Mouse (Mus musculus) limb, embryonic 11.5 days (tissue): ENCODE results near the gene Rbfox1. TPM values are rescaled to one million over a fixed set of nuclear protein-coding genes. Genes with fewer than 3 reads are reported as not detected.

Source experiments
- ATAC-seq: fragments of 200-750 bp; cut with Nextera tagmentation; 2 replicates; pipeline ENCODE4 v1.8.0; 2017; ENCODE audit warnings: low read depth; ENCODE audit not compliant: insufficient number of reproducible peaks, low FRiP score, low TSS enrichment
- DNase-seq: peaks from one replicate; pipeline ENCODE4 v3.0.0-alpha.2; 2015; ENCODE audit warnings: low spot score
- H3K27ac ChIP-seq: fragments of 300-500 bp; sonication (generic); replicated peaks from 2 replicates; pipeline ENCODE4 v1.5.1; 2014; ENCODE audit warnings: low read depth, mild to moderate bottlenecking, low read length
- H3K27me3 ChIP-seq: fragments of 300-500 bp; sonication (generic); 2 replicates; pipeline ENCODE4 v1.6.1; 2014; ENCODE audit warnings: mild to moderate bottlenecking, low read length, mixed read lengths; ENCODE audit not compliant: control insufficient read depth, insufficient read depth
- H3K36me3 ChIP-seq: fragments of 300-500 bp; sonication (generic); 2 replicates; pipeline ENCODE4 v1.6.1; 2014; ENCODE audit warnings: mild to moderate bottlenecking, low read length, moderate library complexity, mixed read lengths; ENCODE audit not compliant: control insufficient read depth, insufficient read depth
- H3K4me1 ChIP-seq: fragments of 300-500 bp; sonication (generic); 2 replicates; pipeline ENCODE4 v1.6.1; 2014; ENCODE audit warnings: low read length, mixed read lengths; ENCODE audit not compliant: control insufficient read depth, insufficient read depth
- H3K4me2 ChIP-seq: fragments of 300-500 bp; sonication (generic); 2 replicates; pipeline ENCODE4 v1.6.1; 2014; ENCODE audit warnings: low read depth, mild to moderate bottlenecking, moderate library complexity; ENCODE audit not compliant: severe bottlenecking
- H3K4me3 ChIP-seq: fragments of 300-500 bp; sonication (generic); 2 replicates; pipeline ENCODE4 v1.5.1; 2014; ENCODE audit warnings: low read depth, low read length
- H3K9ac ChIP-seq: fragments of 300-500 bp; sonication (generic); 2 replicates; pipeline ENCODE4 v1.6.1; 2014; ENCODE audit warnings: mild to moderate bottlenecking, low read length
- H3K9me3 ChIP-seq: fragments of 300-500 bp; sonication (generic); 2 replicates; pipeline ENCODE4 v1.6.1; 2016; ENCODE audit warnings: low read length; ENCODE audit not compliant: control insufficient read depth
- WGBS: fragments of 180-500 bp; shearing (Covaris S2); extraction: QIAGEN DNeasy Blood & Tissue Kit; methylation state at CpG from one replicate; pipeline ENCODE4 v1.1.7; 2014; 5-methylcytosine and 5-hydroxymethylcytosine counted together
- polyA plus RNA-seq: library from polyadenylated mRNA; unstranded; fragments of >200 nt; fragmentation: Nextera tagmentation; extraction: Ambion mirVana; gene quantifications from 2 replicates; pipeline ENCODE4 v1.2.1, GENCODE M21; 2014

Gene Rbfox1
- polyA plus RNA-seq, 1 experiment from 2014 or later, result 0.81 TPM

GRCm38 (mm10) chr16:7359043-7359442 lies 1473.9 kb downstream of the Rbfox1 start:
- no peak for DNase-seq
- ATAC-seq, result no peak
- Histone ChIP-seq H3K27ac (no peak overlapping the region), H3K4me3 (no peak overlapping the region), H3K4me2 (no peak overlapping the region), H3K4me1 (no peaks in the 10 kb centered on the region), H3K9ac (no peak overlapping the region), H3K9me3 (no peaks in the 10 kb centered on the region), H3K36me3 (no peaks in the 10 kb centered on the region), H3K27me3 (no peaks in the 10 kb centered on the region)
- 87% methylated on average over 5 of the region's 5 CpGs for WGBS

GRCm38 (mm10) chr16:7360706-7361105 lies 1475.6 kb downstream of the Rbfox1 start:
- no peaks in the 10 kb centered on the region for H3K9me3 ChIP-seq
- H3K27me3 ChIP-seq, result no peaks in the 10 kb centered on the region
- no peak overlapping the region for H3K4me2 ChIP-seq
- no peak overlapping the region for H3K9ac ChIP-seq
- no peak overlapping the region for H3K27ac ChIP-seq
- WGBS, result 78% methylated on average over 1 of the region's 1 CpGs
- no peaks in the 10 kb centered on the region for H3K36me3 ChIP-seq
- no peaks in the 10 kb centered on the region for H3K4me1 ChIP-seq
- no peak for ATAC-seq
- no peak overlapping the region for H3K4me3 ChIP-seq
- no peak for DNase-seq

GRCm38 (mm10) chr16:7365878-7366277 lies 1480.7 kb downstream of the Rbfox1 start:
- Histone ChIP-seq H3K4me1 (no peaks in the 10 kb centered on the region), H3K27me3 (no peaks in the 10 kb centered on the region), H3K9me3 (no peaks in the 10 kb centered on the region), H3K4me2 (no peak overlapping the region), H3K4me3 (no peak overlapping the region), H3K27ac (no peak overlapping the region), H3K36me3 (no peaks in the 10 kb centered on the region), H3K9ac (no peak overlapping the region)
- no peak for ATAC-seq
- no peak for DNase-seq

GRCm38 (mm10) chr16:7374146-7374545 lies 1489.0 kb downstream of the Rbfox1 start:
- Histone ChIP-seq H3K4me1 (no peaks in the 10 kb centered on the region; the same call in 1 of the 2 replicates), H3K4me3 (no peak overlapping the region), H3K36me3 (no peaks in the 10 kb centered on the region), H3K4me2 (no peak overlapping the region), H3K27ac (no peak overlapping the region), H3K27me3 (no peaks in the 10 kb centered on the region), H3K9ac (no peak overlapping the region), H3K9me3 (no peaks in the 10 kb centered on the region)
- DNase-seq (no peak), ATAC-seq (no peak)
- 39% methylated on average over 3 of the region's 3 CpGs for WGBS

GRCm38 (mm10) chr16:7374674-7375073 lies 1489.5 kb downstream of the Rbfox1 start:
- WGBS, result 54% methylated on average over 2 of the region's 2 CpGs

GRCm38 (mm10) chr16:7396101-7396500 lies 1510.9 kb downstream of the Rbfox1 start:
- H3K4me3 ChIP-seq, result no peak overlapping the region
- H3K4me2 ChIP-seq, result no peak overlapping the region
- no peaks in the 10 kb centered on the region for H3K9me3 ChIP-seq
- no peaks in the 10 kb centered on the region for H3K36me3 ChIP-seq
- H3K27ac ChIP-seq, result no peak overlapping the region
- no peaks in the 10 kb centered on the region for H3K4me1 ChIP-seq
- no peak for DNase-seq
- no peaks in the 10 kb centered on the region for H3K27me3 ChIP-seq
- ATAC-seq, result no peak
- no peak overlapping the region for H3K9ac ChIP-seq

More at GRCm38 (mm10) chr16:7374674-7375073, 1489.5 kb downstream of the Rbfox1 start:
- no peak overlapping the region for H3K27ac ChIP-seq
- ATAC-seq, result no peak
- no peak overlapping the region for H3K4me3 ChIP-seq
- no peaks in the 10 kb centered on the region; the same call in 1 of the 2 replicates for H3K4me1 ChIP-seq
- no peaks in the 10 kb centered on the region for H3K9me3 ChIP-seq
- H3K4me2 ChIP-seq, result no peak overlapping the region
- H3K36me3 ChIP-seq, result no peaks in the 10 kb centered on the region
- no peak overlapping the region for H3K9ac ChIP-seq
- no peak for DNase-seq
- H3K27me3 ChIP-seq, result no peaks in the 10 kb centered on the region

GRCm38 (mm10) chr16:7404766-7405492 lies 1519.8 kb downstream of the Rbfox1 start:
- H3K4me1 ChIP-seq, result no peaks in the 10 kb centered on the region
- no peaks in the 10 kb centered on the region for H3K36me3 ChIP-seq
- no peaks in the 10 kb centered on the region for H3K9me3 ChIP-seq
- 53% methylated on average over 6 of the region's 6 CpGs for WGBS
- ATAC-seq, result no peak
- no peak overlapping the region for H3K27ac ChIP-seq
- no peak overlapping the region for H3K9ac ChIP-seq
- DNase-seq, result no peak
- H3K4me2 ChIP-seq, result no peak overlapping the region
- H3K27me3 ChIP-seq, result no peaks in the 10 kb centered on the region
- H3K4me3 ChIP-seq, result no peak overlapping the region

GRCm38 (mm10) chr16:7407862-7408640 lies 1522.9 kb downstream of the Rbfox1 start:
- no peaks in the 10 kb centered on the region for H3K36me3 ChIP-seq
- no peak overlapping the region for H3K9ac ChIP-seq
- ATAC-seq (no peak), DNase-seq (no peak)
- WGBS, result 48% methylated on average over 12 of the region's 12 CpGs
- no peak overlapping the region for H3K27ac ChIP-seq
- no peaks in the 10 kb centered on the region for H3K4me1 ChIP-seq
- no peaks in the 10 kb centered on the region for H3K9me3 ChIP-seq
- no peaks in the 10 kb centered on the region for H3K27me3 ChIP-seq
- H3K4me2 ChIP-seq, result no peak overlapping the region
- no peak overlapping the region for H3K4me3 ChIP-seq
